Mouse (Mus musculus) ES-Bruce4 (cell line): ENCODE data around the gene Washc4.

Source experiments
- CTCF ChIP-seq: IDR thresholded peaks from one replicate; pipeline ENCODE4 v1.8.1; 2011; ENCODE audit warnings: low read depth, low read length
- EP300 ChIP-seq: IDR thresholded peaks from 2 replicates; pipeline ENCODE4 v1.6.1; 2011; ENCODE audit warnings: low read depth, low read length; ENCODE audit not compliant: insufficient read depth
- POLR2A ChIP-seq: IDR thresholded peaks from one replicate; pipeline ENCODE4 v1.8.1; 2011; ENCODE audit warnings: low read length; ENCODE audit not compliant: insufficient read depth

GRCm38 (mm10) chr10:83631775-83632174 is 88.2 kb downstream of the Washc4 start:
- TF ChIP-seq CTCF (no peak), POLR2A (no peak), EP300 (no peak)
